Mouse (Mus musculus) CH12.LX (cell line): ENCODE measurements around the gene Sfxn5. TPM values are rescaled to one million over a fixed set of nuclear protein-coding genes. Genes with fewer than 3 reads are reported as not detected.

Experiments
- DNase-seq: peaks from one replicate; pipeline ENCODE4 v3.0.0-alpha.2; 2013; ENCODE audit errors: extremely low read depth
- H3K27ac ChIP-seq: 2 replicates; pipeline ENCODE4 v1.5.1; 2012; ENCODE audit warnings: low read depth, mild to moderate bottlenecking, control low read depth, moderate library complexity; ENCODE audit not compliant: insufficient read depth
- H3K27me3 ChIP-seq: replicated peaks from 2 replicates; pipeline ENCODE3; 2012; ENCODE audit warnings: inconsistent platforms
- H3K36me3 ChIP-seq, 2 experiments: replicated peaks in 1 of 2; 2 replicates each; pipeline versions ENCODE3 to v1.6.1; 2012; ENCODE audit warnings: inconsistent platforms in 1 of 2, low read length in 1 of 2, mild to moderate bottlenecking in 1 of 2, mixed read lengths in 1 of 2, moderate library complexity in 1 of 2; ENCODE audit not compliant: control insufficient read depth in 1 of 2, insufficient read depth in 1 of 2
- H3K4me1 ChIP-seq, 2 experiments: 2 replicates each; pipeline ENCODE4 v1.6.1; 2012; ENCODE audit warnings: inconsistent platforms in 1 of 2, moderate library complexity in 1 of 2; ENCODE audit not compliant: insufficient read depth in 2 of 2, control insufficient read depth in 1 of 2
- H3K4me2 ChIP-seq: 2 replicates; pipeline ENCODE4 v1.6.1; 2012; ENCODE audit warnings: low read depth, mild to moderate bottlenecking, control low read depth; ENCODE audit not compliant: poor library complexity, insufficient read depth, severe bottlenecking
- H3K4me3 ChIP-seq, 3 experiments: fragments of 150-350 bp in 1 of 3; sonication (generic) in 1 of 3; replicated peaks in 1 of 3; 2 replicates each; pipeline versions ENCODE3 to v1.5.1; 2011 to 2012; ENCODE audit warnings: low read depth in 2 of 3, low read length in 2 of 3, mild to moderate bottlenecking in 2 of 3, moderate library complexity in 2 of 3, control low read depth in 1 of 3, improper control_type of control experiment in 1 of 3, inconsistent platforms in 1 of 3, mixed read lengths in 1 of 3; ENCODE audit not compliant: poor library complexity in 1 of 3
- H3K79me2 ChIP-seq: replicated peaks from 2 replicates; pipeline ENCODE4 v1.6.1; 2012; ENCODE audit warnings: mild to moderate bottlenecking, moderate library complexity; ENCODE audit not compliant: control insufficient read depth, poor library complexity, insufficient read depth, severe bottlenecking; ENCODE audit errors: extremely low read depth
- H3K9ac ChIP-seq: 2 replicates; pipeline ENCODE4 v1.6.1; 2012; ENCODE audit warnings: low read depth, mild to moderate bottlenecking, control low read depth, moderate library complexity; ENCODE audit not compliant: insufficient read depth
- H3K9me3 ChIP-seq: replicated peaks from 2 replicates; pipeline ENCODE3; 2012; ENCODE audit warnings: low read length, inconsistent platforms, mixed read lengths
- CTCF ChIP-seq, 2 experiments: IDR thresholded peaks in 1 of 2; conservative IDR thresholded peaks in 1 of 2; 2 replicates each; pipeline ENCODE4 v1.5.1; 2011 to 2012; ENCODE audit warnings: low read depth in 2 of 2, low read length in 2 of 2, improper control_type of control experiment in 1 of 2, inconsistent platforms in 1 of 2, mild to moderate bottlenecking in 1 of 2, moderate library complexity in 1 of 2
- EP300 ChIP-seq: IDR thresholded peaks from 2 replicates; pipeline ENCODE4 v1.6.1; 2011; ENCODE audit warnings: low read length, improper control_type of control experiment
- IRF4 ChIP-seq: IDR thresholded peaks from 2 replicates; pipeline ENCODE4 v1.6.1; 2014; ENCODE audit warnings: low read depth, mild to moderate bottlenecking, inconsistent platforms, low read length, improper control_type of control experiment
- JUN ChIP-seq: IDR thresholded peaks from 2 replicates; pipeline ENCODE4 v1.6.1; 2011; ENCODE audit warnings: low read depth, mild to moderate bottlenecking, low read length, improper control_type of control experiment, moderate library complexity; ENCODE audit not compliant: insufficient read depth
- JUND ChIP-seq: conservative IDR thresholded peaks from 2 replicates; pipeline ENCODE4 v1.6.1; 2011; ENCODE audit warnings: low read depth, low read length, improper control_type of control experiment
- MAFK ChIP-seq: IDR thresholded peaks from 2 replicates; pipeline ENCODE4 v1.6.1; 2011; ENCODE audit warnings: low read length, improper control_type of control experiment; ENCODE audit not compliant: insufficient replicate concordance
- MAX ChIP-seq: IDR thresholded peaks from 2 replicates; pipeline ENCODE4 v1.6.1; 2011; ENCODE audit warnings: low read length, improper control_type of control experiment
- MEF2A ChIP-seq: IDR thresholded peaks from 2 replicates; pipeline ENCODE4 v1.6.1; 2014; ENCODE audit warnings: low read depth, mild to moderate bottlenecking, inconsistent platforms, low read length, improper control_type of control experiment, borderline replicate concordance
- MYC ChIP-seq: IDR thresholded peaks from 2 replicates; pipeline ENCODE4 v1.6.1; 2011; ENCODE audit warnings: low read depth, mild to moderate bottlenecking, improper control_type of control experiment, low read length
- NELFE ChIP-seq: IDR thresholded peaks from 2 replicates; pipeline ENCODE4 v1.6.1; 2011; ENCODE audit warnings: low read depth, low read length, improper control_type of control experiment
- PAX5 ChIP-seq: IDR thresholded peaks from 2 replicates; pipeline ENCODE4 v1.6.1; 2012; ENCODE audit warnings: low read length, inconsistent platforms, mixed read lengths
- POLR2A ChIP-seq: IDR thresholded peaks from 2 replicates; pipeline ENCODE4 v1.6.1; 2011; ENCODE audit warnings: low read depth, mild to moderate bottlenecking, improper control_type of control experiment, low read length
- POLR2AphosphoS2 ChIP-seq: IDR thresholded peaks from 2 replicates; pipeline ENCODE4 v1.6.1; 2011; ENCODE audit warnings: low read depth, low read length, improper control_type of control experiment
- RAD21 ChIP-seq: IDR thresholded peaks from 2 replicates; pipeline ENCODE4 v1.6.1; 2011; ENCODE audit warnings: low read depth, mild to moderate bottlenecking, low read length, improper control_type of control experiment, moderate library complexity
- RCOR1 ChIP-seq: conservative IDR thresholded peaks from 2 replicates; pipeline ENCODE4 v1.6.1; 2012; ENCODE audit warnings: low read depth, mild to moderate bottlenecking, inconsistent platforms, low read length, improper control_type of control experiment
- SMC3 ChIP-seq: IDR thresholded peaks from 2 replicates; pipeline ENCODE4 v1.6.1; 2011; ENCODE audit warnings: low read depth, low read length, improper control_type of control experiment
- TBP ChIP-seq: conservative IDR thresholded peaks from 2 replicates; pipeline ENCODE4 v1.6.1; 2011; ENCODE audit warnings: low read depth, low read length, improper control_type of control experiment
- TCF12 ChIP-seq: IDR thresholded peaks from 2 replicates; pipeline ENCODE4 v1.6.1; 2014; ENCODE audit warnings: low read depth, mild to moderate bottlenecking, inconsistent platforms, low read length, improper control_type of control experiment
- UBTF ChIP-seq: IDR thresholded peaks from 2 replicates; pipeline ENCODE4 v1.6.1; 2012; ENCODE audit warnings: low read depth, mild to moderate bottlenecking, inconsistent platforms, low read length, improper control_type of control experiment, moderate library complexity
- USF1 ChIP-seq: IDR thresholded peaks from 2 replicates; pipeline ENCODE4 v1.6.1; 2014; ENCODE audit warnings: low read depth, mild to moderate bottlenecking, inconsistent platforms, low read length, improper control_type of control experiment
- USF2 ChIP-seq: conservative IDR thresholded peaks from 2 replicates; pipeline ENCODE4 v1.6.1; 2011; ENCODE audit warnings: low read depth, low read length, improper control_type of control experiment
- ZKSCAN1 ChIP-seq: IDR thresholded peaks from 2 replicates; pipeline ENCODE4 v1.6.1; 2012; ENCODE audit warnings: low read depth, inconsistent platforms, low read length, improper control_type of control experiment, borderline replicate concordance
- ZMIZ1 ChIP-seq: IDR thresholded peaks from 2 replicates; pipeline ENCODE4 v1.6.1; 2012; ENCODE audit warnings: low read depth, mild to moderate bottlenecking, inconsistent platforms, low read length, improper control_type of control experiment
- ZNF384 ChIP-seq: IDR thresholded peaks from 2 replicates; pipeline ENCODE4 v1.6.1; 2012; ENCODE audit warnings: low read depth, low read length, improper control_type of control experiment, inconsistent platforms
- dilution Hi-C: fragments of 300-500 bp; cut with MboI; formaldehyde crosslinking; loops from 2 replicates; pipeline ENCODE4 v1.14.3; 2020; ENCODE audit warnings: low sequenced_read_pairs; ENCODE audit not compliant: extremely low pct_unique_long_range_greater_than_20kb, extremely low pct_ligation_motif_present
- in situ Hi-C: fragments of 300-500 bp; cut with MboI; formaldehyde crosslinking; loops from 3 replicates; pipeline ENCODE4 v1.14.3; 2019; ENCODE audit warnings: low sequenced_read_pairs, low pct_ligation_motif_present, low pct_unique_long_range_greater_than_20kb, mixed read lengths
- polyA plus RNA-seq: library from polyadenylated mRNA; unstranded; fragments of >175 nt; gene quantifications from 2 replicates; pipeline ENCODE4 v1.2.1, GENCODE M21; 2012; ENCODE audit warnings: low read depth; ENCODE audit not compliant: insufficient read length
- total RNA-seq, 2 experiments: library from RNA; depleted of rRNA; stranded (reverse); fragments of 300-350 nt in 1 of 2; fragments of >200 nt in 1 of 2; gene quantifications; 2 replicates each; pipeline ENCODE4 v1.2.3; 2012 to 2014

Sfxn5 gene
- total and polyA plus RNA-seq, 3 experiments = 0.55 to 0.93 (median 0.66) TPM

DNA sequence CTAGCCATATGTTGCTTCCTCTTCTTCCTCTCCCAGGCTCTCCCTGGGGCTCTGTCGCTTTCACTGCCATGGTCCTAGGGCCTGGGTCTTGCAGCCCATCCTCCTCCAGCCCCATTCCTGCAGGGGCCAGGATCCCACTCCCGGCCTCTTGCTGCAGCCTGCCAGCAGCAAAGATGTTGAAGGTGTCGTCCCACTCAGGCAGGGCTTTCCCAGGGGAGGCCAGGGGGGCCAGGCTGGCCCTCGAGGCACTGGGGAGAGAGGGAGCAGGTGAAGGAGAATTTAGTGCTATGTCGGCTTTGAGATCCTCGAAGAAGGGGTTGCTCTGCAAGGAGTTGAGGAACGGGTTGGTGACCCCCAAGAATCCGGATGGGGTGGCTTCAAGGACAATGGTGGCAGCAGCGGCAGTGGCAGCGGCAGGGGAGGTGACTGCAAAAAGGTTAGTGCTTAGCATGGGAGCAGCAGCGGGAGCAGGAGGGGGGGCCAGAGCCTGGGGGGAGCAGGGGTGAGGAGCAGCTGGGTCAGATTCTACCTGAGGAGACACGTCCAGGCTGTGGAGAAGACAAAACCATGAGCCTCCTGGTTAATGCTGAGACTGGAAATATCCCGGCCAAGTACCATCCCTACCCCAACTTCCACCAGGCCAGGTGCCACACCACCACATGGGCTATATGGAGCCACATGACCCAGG lies 8.7 kb upstream of the Sfxn5 start:
- no peak overlapping the region for H3K4me3 ChIP-seq

DNA sequence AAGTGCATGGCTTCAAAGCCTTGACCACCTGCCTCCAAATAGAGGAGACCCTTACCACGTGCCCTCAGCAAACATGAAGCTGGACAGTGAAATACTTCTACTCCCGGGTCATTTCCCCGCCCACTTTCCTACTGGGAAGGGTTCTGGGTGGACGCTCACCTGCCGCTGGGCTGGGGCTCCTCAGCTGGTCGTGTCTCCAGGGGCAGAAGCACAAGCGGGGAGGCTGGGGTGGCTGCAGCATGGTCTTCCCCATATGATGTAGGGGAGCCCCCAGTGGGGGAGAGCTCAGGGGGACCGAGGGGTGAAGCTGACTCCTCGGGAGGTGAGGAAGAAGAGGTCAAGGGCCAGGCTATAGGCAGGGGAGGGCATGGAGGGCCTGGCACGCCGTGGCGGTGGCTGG lies 7.0 kb upstream of the Sfxn5 start:
- Histone ChIP-seq H3K4me1 (no peaks in the 10 kb centered on the region), H3K79me2 (no peaks in the 10 kb centered on the region), H3K36me3 (no peaks in the 10 kb centered on the region), H3K9ac (no peak overlapping the region)
- dilution Hi-C loops = no loop called here
- DNase-seq = no peak
- TF ChIP-seq EP300 (no peak), UBTF (no peak), POLR2AphosphoS2 (no peak), NELFE (no peak)
- TF ChIP-seq, all 38 proteins: peak for 0
- Histone ChIP-seq H3K9me3 (no peaks in the 10 kb centered on the region), H3K27me3 (peaks cover 86% of the 10 kb centered on the region), H3K27ac (no peak overlapping the region), H3K4me2 (no peak overlapping the region), H3K4me3 (no peak overlapping the region)
- in situ Hi-C loops = no loop called here

More for the DNA sequence above, 8.7 kb upstream of the Sfxn5 start:
- H3K4me2 ChIP-seq = no peak overlapping the region
- H3K27me3 ChIP-seq = peaks cover 84% of the 10 kb centered on the region
- no peak for TF ChIP-seq RAD21
- TF ChIP-seq POLR2A = no peak
- TF ChIP-seq RCOR1 = no peak
- H3K4me1 ChIP-seq = no peaks in the 10 kb centered on the region
- no peaks in the 10 kb centered on the region for H3K36me3 ChIP-seq
- H3K9me3 ChIP-seq = no peaks in the 10 kb centered on the region
- no peaks in the 10 kb centered on the region for H3K79me2 ChIP-seq
- no peak for DNase-seq
- H3K9ac ChIP-seq = no peak overlapping the region
- H3K27ac ChIP-seq = no peak overlapping the region
- dilution Hi-C loops = no loop called here
- in situ Hi-C loops = no loop called here

DNA sequence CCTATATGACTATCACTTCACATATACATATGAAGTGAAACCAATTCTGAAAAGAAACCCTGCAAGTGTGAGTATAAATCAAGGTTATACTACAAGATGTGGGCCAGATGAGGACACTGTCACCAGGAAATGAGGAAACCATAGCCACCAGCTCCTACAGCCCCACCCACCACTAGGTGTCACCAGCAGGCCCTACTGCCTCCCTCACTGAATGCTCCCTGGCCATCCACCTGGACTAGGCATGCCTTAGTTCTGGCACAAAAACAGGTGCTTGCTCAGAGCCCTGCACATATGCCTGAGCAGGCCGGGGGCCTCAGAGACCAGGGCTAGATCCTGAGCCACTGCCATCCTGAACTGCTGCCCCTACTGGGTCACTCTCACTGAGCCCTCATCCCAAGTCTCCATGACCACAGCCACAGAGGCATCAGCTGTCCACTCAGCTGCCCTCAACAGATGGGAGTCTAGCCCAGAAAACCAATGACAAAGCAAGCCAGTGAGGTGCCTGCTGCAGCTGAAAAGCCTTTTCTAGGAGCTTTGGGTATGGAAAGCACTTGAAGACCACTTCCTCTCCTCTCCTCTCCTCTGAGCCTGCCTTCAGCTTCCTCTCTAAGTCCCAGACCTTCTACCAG lies 6.2 kb upstream of the Sfxn5 start:
- Histone ChIP-seq H3K79me2 (no peaks in the 10 kb centered on the region), H3K9me3 (no peaks in the 10 kb centered on the region), H3K9ac (no peak overlapping the region), H3K4me3 (no peak overlapping the region), H3K27ac (no peak overlapping the region), H3K4me2 (no peak overlapping the region), H3K4me1 (no peaks in the 10 kb centered on the region), H3K36me3 (no peaks in the 10 kb centered on the region), H3K27me3 (peaks cover 84% of the 10 kb centered on the region)
- in situ Hi-C loops (no loop called here), dilution Hi-C loops (no loop called here)
- peak; percentile 42 for DNase-seq
- TF ChIP-seq EP300 = no peak
- TF ChIP-seq MAFK = no peak
- TF ChIP-seq USF2 = no peak
- no peak for TF ChIP-seq PAX5
- TF ChIP-seq CTCF (conservative IDR thresholded peaks at IDR 0.05 in 1 of 2, IDR thresholded peaks at IDR 0.05 in 1 of 2; ENCODE audit: low read depth in 2 of 2, low read length in 2 of 2) = peak; percentile 37 to 77; a peak in 3 of 4 replicates
- TF ChIP-seq POLR2A = no peak
- TF ChIP-seq NELFE = no peak
- TF ChIP-seq POLR2AphosphoS2 = no peak
- TF ChIP-seq MAX = no peak
- TF ChIP-seq USF1 = no peak
- 0 out of 2 replicates have a peak, but pooled peaks have one; percentile 7 for TF ChIP-seq IRF4
- TF ChIP-seq UBTF = no peak
- TF ChIP-seq ZKSCAN1 = no peak
- TF ChIP-seq JUN = no peak
- TF ChIP-seq MYC = no peak
- TF ChIP-seq JUND = no peak
- TF ChIP-seq TCF12 = no peak
- no peak for TF ChIP-seq RCOR1
- peak; percentile 58 for TF ChIP-seq SMC3
- TF ChIP-seq ZMIZ1 = no peak
- no peak for TF ChIP-seq TBP
- TF ChIP-seq ZNF384 = no peak
- TF ChIP-seq MEF2A = no peak
